Mouse (Mus musculus): ENCODE results near the gene Hs3st3a1. TPM values are rescaled to one million over a fixed set of nuclear protein-coding genes. Genes with fewer than 3 reads are reported as not detected.

Hs3st3a1 gene
- 0.76 and 0.96 TPM in 2 replicates for polyA plus RNA-seq (2012; rRNA removed)

- Histone ChIP-seq H3K4me3 (ENCODE audit: insufficient read depth, low read length) (peak within 1 kb of the TSS; percentile 49), H3K4me1 (ENCODE audit: control insufficient read depth, insufficient read depth, low read length) (no peaks in the 10 kb centered on the region), H3K27ac (ENCODE audit: insufficient read depth, low read length) (no peak within 1 kb of the TSS)
- TF ChIP-seq POLR2A (IDR thresholded peaks at IDR 0.05; ENCODE audit: extremely low read depth, insufficient read depth, low read length) (no peak), CTCF (IDR thresholded peaks at IDR 0.05; ENCODE audit: extremely low read depth, insufficient read depth, low read length) (no peak)
Observed at GRCm38 (mm10) chr11:64434611-64435545, at the start of gene Hs3st3a1. Gene Hs3st3a1 (plus strand): TSS chr11:64435332.

DNA sequence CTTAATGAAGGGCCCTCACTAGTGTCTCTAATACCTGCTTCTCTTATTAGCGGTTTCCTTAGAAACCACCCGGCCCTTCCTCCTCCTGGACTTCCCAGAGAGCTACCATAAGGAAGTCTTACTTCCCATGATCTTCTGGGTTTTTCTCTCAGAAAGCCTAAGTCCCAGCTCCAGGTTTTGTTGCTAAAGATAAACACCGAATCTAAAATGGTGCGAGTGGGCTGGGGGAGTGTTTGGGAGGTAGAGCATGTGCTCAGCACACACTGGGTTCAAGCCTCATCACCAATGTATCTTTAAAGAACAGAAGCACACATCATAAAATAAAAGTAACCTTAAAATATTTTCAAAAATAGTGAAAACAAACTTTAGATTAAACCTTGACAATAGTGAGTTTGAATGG, 48.8 kb upstream of the Hs3st3a1 start:
- H3K4me3 ChIP-seq (ENCODE audit: insufficient read depth, low read length): no peak overlapping the region
- no peaks in the 10 kb centered on the region for H3K4me1 ChIP-seq (ENCODE audit: control insufficient read depth, insufficient read depth, low read length)
- TF ChIP-seq CTCF (IDR thresholded peaks at IDR 0.05; ENCODE audit: extremely low read depth, insufficient read depth, low read length): no peak
- TF ChIP-seq POLR2A (IDR thresholded peaks at IDR 0.05; ENCODE audit: extremely low read depth, insufficient read depth, low read length): no peak
- no peak overlapping the region for H3K27ac ChIP-seq (ENCODE audit: insufficient read depth, low read length)

GRCm38 (mm10) chr11:64396331-64396881, 38.7 kb upstream of the Hs3st3a1 start:
- peaks cover 3% of the 10 kb centered on the region; the same call in 1 of the 2 replicates for H3K4me1 ChIP-seq (ENCODE audit: control insufficient read depth, insufficient read depth, low read length)
- no peak overlapping the region for H3K4me3 ChIP-seq (ENCODE audit: insufficient read depth, low read length)
- no peak overlapping the region for H3K27ac ChIP-seq (ENCODE audit: insufficient read depth, low read length)
- no peak for TF ChIP-seq POLR2A (IDR thresholded peaks at IDR 0.05; ENCODE audit: extremely low read depth, insufficient read depth, low read length)

DNA sequence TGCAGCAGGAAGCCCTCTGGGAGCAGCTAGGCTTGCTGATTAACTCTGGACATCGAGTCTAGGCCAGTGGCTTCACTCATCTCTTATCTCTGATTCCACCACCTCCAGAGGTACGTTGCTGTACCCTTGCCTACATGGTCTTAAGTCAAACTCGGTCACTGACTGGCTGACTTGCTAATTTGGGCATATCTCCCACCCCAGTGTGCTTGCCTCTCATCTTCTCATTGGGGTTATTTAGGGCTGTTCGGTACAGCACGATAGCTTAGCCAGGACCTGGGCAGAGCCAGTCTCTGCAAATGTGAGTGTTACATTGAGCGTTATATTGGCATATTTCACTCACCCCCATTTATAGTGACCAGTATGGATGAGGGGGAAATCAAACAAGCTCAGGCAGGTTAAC, 38.2 kb upstream of the Hs3st3a1 start:
- no peak overlapping the region for H3K4me3 ChIP-seq (ENCODE audit: insufficient read depth, low read length)
- no peak overlapping the region for H3K27ac ChIP-seq (ENCODE audit: insufficient read depth, low read length)
- no peak for TF ChIP-seq POLR2A (IDR thresholded peaks at IDR 0.05; ENCODE audit: extremely low read depth, insufficient read depth, low read length)
- TF ChIP-seq CTCF (IDR thresholded peaks at IDR 0.05; ENCODE audit: extremely low read depth, insufficient read depth, low read length): no peak
- peaks cover 3% of the 10 kb centered on the region; the same call in 1 of the 2 replicates for H3K4me1 ChIP-seq (ENCODE audit: control insufficient read depth, insufficient read depth, low read length)

DNA sequence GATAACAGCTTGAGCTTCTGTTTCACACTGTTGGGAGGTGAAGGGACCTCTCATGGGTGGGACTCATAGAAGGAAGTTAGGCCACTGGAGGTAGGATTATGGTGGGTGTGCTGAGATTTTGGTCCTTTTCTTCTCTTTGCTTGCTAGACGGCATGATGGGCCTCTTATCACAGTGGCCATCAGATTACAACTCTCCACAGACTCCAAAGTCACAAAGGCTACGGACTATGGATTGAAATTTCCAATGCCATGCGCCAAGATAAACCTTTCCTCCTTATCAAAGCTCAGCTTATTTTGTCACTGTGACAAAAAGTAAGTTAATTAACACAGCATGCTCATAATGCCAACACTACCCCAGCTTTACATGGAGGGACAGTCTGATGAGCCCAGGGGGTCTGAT, 37.5 kb upstream of the Hs3st3a1 start:
- Histone ChIP-seq H3K27ac (ENCODE audit: insufficient read depth, low read length) (no peak overlapping the region), H3K4me3 (ENCODE audit: insufficient read depth, low read length) (no peak overlapping the region), H3K4me1 (ENCODE audit: control insufficient read depth, insufficient read depth, low read length) (peaks cover 3% of the 10 kb centered on the region; the same call in 1 of the 2 replicates)
- no peak for TF ChIP-seq POLR2A (IDR thresholded peaks at IDR 0.05; ENCODE audit: extremely low read depth, insufficient read depth, low read length)
- no peak for TF ChIP-seq CTCF (IDR thresholded peaks at IDR 0.05; ENCODE audit: extremely low read depth, insufficient read depth, low read length)

GRCm38 (mm10) chr11:64400534-64401093, 34.5 kb upstream of the Hs3st3a1 start:
- Histone ChIP-seq H3K4me1 (ENCODE audit: control insufficient read depth, insufficient read depth, low read length) (0 out of 2 replicates have a peak, but pooled peaks cover 2% of the 10 kb centered on the region), H3K4me3 (ENCODE audit: insufficient read depth, low read length) (no peak overlapping the region), H3K27ac (ENCODE audit: insufficient read depth, low read length) (no peak overlapping the region)
- TF ChIP-seq POLR2A (IDR thresholded peaks at IDR 0.05; ENCODE audit: extremely low read depth, insufficient read depth, low read length): no peak
- no peak for TF ChIP-seq CTCF (IDR thresholded peaks at IDR 0.05; ENCODE audit: extremely low read depth, insufficient read depth, low read length)

DNA sequence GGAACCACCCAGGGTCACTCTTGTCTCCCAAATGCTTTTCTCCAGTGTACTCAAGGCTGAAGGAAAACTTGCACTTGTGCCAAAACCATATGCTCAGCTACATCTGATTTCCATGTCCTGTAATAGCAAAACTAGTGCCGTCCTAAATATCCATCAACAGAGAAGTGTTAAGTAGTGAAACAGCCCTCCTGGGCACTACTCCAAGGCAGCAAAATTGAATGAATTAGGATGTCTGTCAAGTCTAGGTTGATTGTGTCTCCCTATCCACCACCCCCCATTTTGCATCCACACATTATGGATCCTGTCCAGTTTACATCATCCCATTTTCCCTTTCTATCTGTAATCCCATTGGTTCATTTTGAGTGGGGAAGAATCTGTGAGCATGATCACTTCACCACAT, 16.2 kb upstream of the Hs3st3a1 start:
- TF ChIP-seq POLR2A (IDR thresholded peaks at IDR 0.05; ENCODE audit: extremely low read depth, insufficient read depth, low read length) (no peak), CTCF (IDR thresholded peaks at IDR 0.05; ENCODE audit: extremely low read depth, insufficient read depth, low read length) (no peak)
- H3K4me3 ChIP-seq (ENCODE audit: insufficient read depth, low read length): no peak overlapping the region
- no peaks in the 10 kb centered on the region for H3K4me1 ChIP-seq (ENCODE audit: control insufficient read depth, insufficient read depth, low read length)
- H3K27ac ChIP-seq (ENCODE audit: insufficient read depth, low read length): no peak overlapping the region

DNA sequence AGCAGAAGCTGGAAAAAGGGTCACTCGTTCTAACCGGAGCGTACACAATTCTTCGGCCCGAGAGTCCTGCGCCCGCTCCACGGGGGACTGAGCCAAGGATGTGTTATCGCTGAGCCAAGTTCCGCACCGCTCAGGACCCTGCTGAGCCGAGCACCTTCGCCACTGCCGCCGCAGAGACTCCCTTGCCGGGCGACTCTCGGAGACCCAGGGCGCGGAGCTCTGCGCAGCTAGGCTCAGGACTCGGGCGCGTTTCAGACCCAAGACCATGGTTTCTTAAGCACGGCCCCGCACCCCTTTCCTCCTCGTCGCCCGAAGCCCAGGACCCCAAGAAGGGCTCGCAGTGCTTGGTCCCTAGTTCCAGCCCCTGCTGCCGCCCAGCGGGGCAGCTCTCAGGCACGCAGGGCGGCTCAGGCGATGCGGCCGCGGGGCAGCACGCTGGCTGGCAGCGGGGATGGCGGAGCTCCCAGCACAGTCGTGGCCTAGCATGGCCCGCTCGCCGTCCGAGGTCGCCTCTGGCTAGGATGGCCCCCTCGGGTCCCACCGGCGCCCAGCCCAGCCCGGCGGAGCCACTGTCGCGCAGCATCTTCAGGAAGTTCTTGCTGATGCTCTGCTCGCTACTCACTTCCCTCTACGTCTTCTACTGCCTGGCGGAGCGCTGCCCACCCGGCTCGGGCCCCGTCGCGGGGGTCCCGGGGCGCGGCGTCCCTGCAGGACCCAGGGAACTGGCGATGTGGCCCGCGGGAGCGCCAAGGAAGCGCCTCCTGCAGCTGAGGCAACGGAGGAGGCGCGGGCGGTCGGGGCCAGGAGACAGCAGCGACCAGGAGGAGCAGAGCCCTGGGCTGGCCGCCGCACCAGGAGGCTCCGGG, 647 bp downstream of the Hs3st3a1 start:
- Histone ChIP-seq H3K27ac (ENCODE audit: insufficient read depth, low read length) (no peak overlapping the region), H3K4me1 (ENCODE audit: control insufficient read depth, insufficient read depth, low read length) (no peaks in the 10 kb centered on the region), H3K4me3 (ENCODE audit: insufficient read depth, low read length) (peak overlapping the region; percentile 49)
- TF ChIP-seq POLR2A (IDR thresholded peaks at IDR 0.05; ENCODE audit: extremely low read depth, insufficient read depth, low read length) (no peak), CTCF (IDR thresholded peaks at IDR 0.05; ENCODE audit: extremely low read depth, insufficient read depth, low read length) (no peak)

DNA sequence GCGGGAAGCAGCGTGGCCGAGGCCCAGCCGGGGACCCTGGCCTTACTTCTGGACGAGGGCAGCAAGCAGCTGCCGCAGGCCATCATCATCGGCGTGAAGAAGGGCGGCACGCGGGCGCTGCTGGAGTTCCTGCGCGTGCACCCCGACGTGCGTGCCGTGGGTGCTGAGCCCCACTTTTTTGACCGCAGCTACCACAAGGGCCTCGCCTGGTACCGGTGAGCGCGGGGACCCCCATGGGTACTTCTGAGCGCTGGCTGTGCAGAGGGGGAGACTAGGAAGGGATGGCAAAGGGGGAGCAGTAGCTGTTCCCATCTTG, 1.2 kb downstream of the Hs3st3a1 start, which contains the start of gene F930015N05Rik:
TSS of gene F930015N05Rik (minus strand) at position 242 of the 316 bp plus-strand sequence.
- Histone ChIP-seq H3K4me3 (ENCODE audit: insufficient read depth, low read length) (peak within 1 kb of the TSS; percentile 49), H3K4me1 (ENCODE audit: control insufficient read depth, insufficient read depth, low read length) (no peaks in the 10 kb centered on the region), H3K27ac (ENCODE audit: insufficient read depth, low read length) (no peak within 1 kb of the TSS)
- no peak for TF ChIP-seq POLR2A (IDR thresholded peaks at IDR 0.05; ENCODE audit: extremely low read depth, insufficient read depth, low read length)
- no peak for TF ChIP-seq CTCF (IDR thresholded peaks at IDR 0.05; ENCODE audit: extremely low read depth, insufficient read depth, low read length)
